Mouse (Mus musculus) liver, embryonic 14.5 days (tissue): ENCODE data around the gene Frmd4a. TPM values are rescaled to one million over a fixed set of nuclear protein-coding genes. Genes with fewer than 3 reads are reported as not detected.

Experiments used
- ATAC-seq: fragments of 200-750 bp; cut with Nextera tagmentation; 2 replicates; pipeline ENCODE4 v1.8.0; 2017; ENCODE audit warnings: moderate number of reproducible peaks, mild to moderate bottlenecking, moderate library complexity; ENCODE audit not compliant: insufficient read depth
- DNase-seq, 3 experiments: peaks; one replicate each; pipeline ENCODE4 v3.0.0-alpha.2; 2012 to 2013; ENCODE audit warnings: low read depth in 3 of 3, low spot score in 3 of 3
- H3K27ac ChIP-seq: fragments of 300-500 bp; sonication (generic); 2 replicates; pipeline ENCODE4 v1.5.1; 2014; ENCODE audit warnings: moderate library complexity, mild to moderate bottlenecking, control low read depth, inconsistent platforms
- H3K27me3 ChIP-seq: fragments of 300-500 bp; sonication (generic); 2 replicates; pipeline ENCODE4 v1.6.1; 2014; ENCODE audit warnings: mild to moderate bottlenecking, low read length, moderate library complexity; ENCODE audit not compliant: control insufficient read depth, insufficient read depth
- H3K36me3 ChIP-seq: fragments of 300-500 bp; sonication (generic); replicated peaks from 2 replicates; pipeline ENCODE4 v1.6.1; 2014; ENCODE audit warnings: low read depth; ENCODE audit not compliant: control insufficient read depth, insufficient read depth
- H3K4me1 ChIP-seq, 2 experiments: fragments of 200-500 bp in 1 of 2; fragments of 300-500 bp in 1 of 2; sonication (generic) in 1 of 2; replicated peaks; 2 replicates each; pipeline ENCODE4 v1.6.1; 2012 to 2014; ENCODE audit warnings: antibody characterized with exemption in 1 of 2, inconsistent platforms in 1 of 2, low read length in 1 of 2; ENCODE audit not compliant: control insufficient read depth in 2 of 2, insufficient read depth in 2 of 2
- H3K4me2 ChIP-seq: fragments of 300-500 bp; sonication (generic); 2 replicates; pipeline ENCODE4 v1.6.1; 2014; ENCODE audit warnings: low read depth, mild to moderate bottlenecking, control low read depth, moderate library complexity
- H3K4me3 ChIP-seq, 2 experiments: fragments of 200-500 bp in 1 of 2; fragments of 300-500 bp in 1 of 2; sonication (generic) in 1 of 2; 2 replicates each; pipeline ENCODE4 v1.5.1; 2012 to 2014; ENCODE audit warnings: low read depth in 2 of 2, low read length in 2 of 2, mild to moderate bottlenecking in 2 of 2, control low read depth in 1 of 2, inconsistent platforms in 1 of 2, moderate library complexity in 1 of 2; ENCODE audit not compliant: insufficient read depth in 1 of 2
- H3K9ac ChIP-seq: fragments of 300-500 bp; sonication (generic); replicated peaks from 2 replicates; pipeline ENCODE4 v1.6.1; 2014; ENCODE audit warnings: mild to moderate bottlenecking, control low read depth, moderate library complexity
- H3K9me3 ChIP-seq: fragments of 300-500 bp; sonication (generic); 2 replicates; pipeline ENCODE4 v1.6.1; 2016; ENCODE audit warnings: low read length, mixed read lengths; ENCODE audit not compliant: control insufficient read depth
- CTCF ChIP-seq: IDR thresholded peaks from 2 replicates; pipeline ENCODE4 v1.5.1; 2016; ENCODE audit warnings: antibody characterized with exemption, low read depth, control low read depth
- EP300 ChIP-seq: IDR thresholded peaks from 2 replicates; pipeline ENCODE4 v1.6.1; 2016; ENCODE audit warnings: antibody characterized with exemption, low read depth
- WGBS: fragments of 180-500 bp; shearing (Covaris S2); extraction: QIAGEN DNeasy Blood & Tissue Kit; methylation state at CpG from one replicate; pipeline ENCODE4 v1.1.7; 2014; ENCODE audit not compliant: insufficient replicate concordance; 5-methylcytosine and 5-hydroxymethylcytosine counted together
- polyA plus RNA-seq, 2 experiments: library from polyadenylated mRNA; depleted of rRNA in 1 of 2; stranded (reverse) in 1 of 2; unstranded in 1 of 2; fragments of >200 nt; fragmentation: Nextera tagmentation in 1 of 2; extraction: Ambion mirVana in 1 of 2; gene quantifications; 2 replicates each; pipeline versions ENCODE4 v1.2.1 to v1.2.3; 2012 to 2014

The Frmd4a gene
- polyA plus RNA-seq, 2 experiments = 11.0 to 11.2 TPM

DNA sequence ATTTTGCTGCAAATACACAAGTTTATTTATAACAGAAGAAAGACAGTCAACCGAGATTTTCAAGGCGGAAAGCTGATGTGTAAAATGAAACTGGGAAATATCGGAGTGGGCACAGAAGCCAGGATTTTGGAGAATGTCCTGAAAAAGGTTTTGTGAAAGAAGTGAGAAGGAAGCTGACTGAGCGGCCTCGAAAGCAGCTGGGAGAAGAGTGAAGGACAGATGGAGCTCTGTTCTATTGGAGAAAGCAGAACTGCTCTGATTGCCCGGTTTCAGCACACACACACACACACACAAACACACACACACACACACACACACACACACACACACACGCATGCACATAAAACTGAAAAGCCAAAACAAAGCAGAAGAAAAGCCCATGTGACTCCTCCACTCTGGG, 249.9 kb downstream of the Frmd4a start:
- no peaks in the 10 kb centered on the region for H3K36me3 ChIP-seq
- H3K4me2 ChIP-seq = no peak overlapping the region
- H3K9me3 ChIP-seq = no peaks in the 10 kb centered on the region
- no peak overlapping the region for H3K4me3 ChIP-seq
- no peaks in the 10 kb centered on the region for H3K27me3 ChIP-seq
- TF ChIP-seq CTCF = no peak
- TF ChIP-seq EP300 = no peak
- DNase-seq (no peak), ATAC-seq (no peak)
- H3K9ac ChIP-seq = no peak overlapping the region
- H3K27ac ChIP-seq = no peak overlapping the region
- WGBS = 66% methylated on average over 7 of the region's 7 CpGs
- no peaks in the 10 kb centered on the region for H3K4me1 ChIP-seq

DNA sequence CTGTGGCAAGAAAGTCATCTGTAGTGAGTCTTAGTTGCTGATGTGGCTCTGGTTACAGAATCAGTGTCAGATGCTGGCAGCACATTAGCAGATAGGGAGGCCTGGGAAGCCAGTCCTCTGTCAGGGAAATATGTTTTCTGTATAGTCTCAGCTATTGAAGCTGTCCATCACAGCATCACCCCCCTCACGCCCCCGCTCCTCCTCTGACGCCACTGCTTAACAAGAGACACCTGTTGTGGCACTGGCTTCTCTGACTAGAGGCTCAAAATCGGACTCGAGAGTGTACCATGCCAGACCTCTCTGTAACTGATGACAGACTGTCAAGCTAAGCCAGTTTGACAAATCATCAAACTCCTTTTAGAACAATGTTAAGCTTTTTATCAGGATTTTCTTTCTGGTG, 265.3 kb downstream of the Frmd4a start:
- Histone ChIP-seq H3K27ac (no peak overlapping the region), H3K27me3 (no peaks in the 10 kb centered on the region), H3K4me2 (no peak overlapping the region), H3K36me3 (no peaks in the 10 kb centered on the region), H3K4me1 (no peaks in the 10 kb centered on the region), H3K4me3 (no peak overlapping the region), H3K9me3 (no peaks in the 10 kb centered on the region), H3K9ac (no peak overlapping the region)
- ATAC-seq (no peak), DNase-seq (no peak)
- WGBS = 54% methylated on average over 5 of the region's 5 CpGs
- TF ChIP-seq EP300 (no peak), CTCF (no peak)

DNA sequence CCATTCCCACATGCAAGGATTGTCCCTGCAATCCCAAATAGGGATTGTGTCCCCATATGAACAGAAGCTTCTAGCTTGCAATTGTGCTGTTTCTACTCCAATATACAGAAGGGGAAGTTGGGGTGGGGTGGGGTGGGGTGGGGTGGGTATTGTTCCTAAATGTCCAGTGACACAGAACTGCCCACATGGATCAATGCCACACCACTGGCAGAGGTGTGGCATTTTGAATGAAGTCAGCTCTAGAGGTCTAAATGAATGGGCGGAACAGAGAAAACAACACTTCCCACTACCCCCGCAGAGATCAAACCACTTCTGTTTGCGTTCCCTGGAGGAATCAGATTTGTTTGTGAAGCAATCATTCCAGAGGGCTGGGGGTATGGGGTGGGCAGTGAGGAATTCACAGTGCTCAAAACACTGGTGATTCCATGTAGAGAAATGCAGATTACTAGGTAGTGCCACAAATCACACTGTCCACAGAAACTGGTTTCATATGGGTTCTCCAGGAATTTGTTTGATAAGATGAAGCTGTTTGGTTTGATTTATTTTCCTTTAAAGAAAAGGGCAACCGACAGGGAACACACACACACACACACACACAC, 268.3 kb downstream of the Frmd4a start:
- ATAC-seq (no peak), DNase-seq (no peak)
- Histone ChIP-seq H3K27ac (no peak overlapping the region), H3K9me3 (no peaks in the 10 kb centered on the region), H3K27me3 (no peaks in the 10 kb centered on the region), H3K36me3 (no peaks in the 10 kb centered on the region), H3K4me2 (no peak overlapping the region), H3K9ac (no peak overlapping the region), H3K4me1 (no peaks in the 10 kb centered on the region), H3K4me3 (no peak overlapping the region)
- 33% methylated on average over 4 of the region's 4 CpGs for WGBS
- TF ChIP-seq CTCF (no peak), EP300 (no peak)

DNA sequence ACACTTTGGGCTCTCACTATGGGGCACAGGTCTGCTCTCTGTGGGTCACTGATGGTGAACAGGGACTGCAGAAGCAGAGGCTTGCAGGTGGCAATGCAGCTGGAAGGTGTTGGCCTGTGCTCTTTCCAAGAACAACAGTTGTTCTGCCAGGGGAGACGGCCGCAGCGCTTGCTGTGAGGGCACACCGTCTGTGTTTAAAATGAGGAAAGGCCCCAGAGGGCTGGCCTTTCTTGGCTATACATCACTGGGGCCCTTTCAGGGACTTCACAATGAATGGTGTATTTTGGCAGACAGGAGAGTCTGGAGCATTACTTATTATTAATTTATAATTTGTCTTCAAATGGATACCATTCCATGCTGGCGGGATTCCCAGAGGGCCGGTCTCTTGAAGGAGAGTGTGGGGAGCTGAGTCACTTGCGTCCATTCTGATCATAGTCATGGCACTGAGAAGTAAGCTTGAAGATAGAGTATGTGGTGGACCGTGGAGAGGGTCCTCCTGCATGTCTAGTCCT, 268.9 kb downstream of the Frmd4a start:
- DNase-seq (no peak), ATAC-seq (no peak)
- WGBS = 59% methylated on average over 8 of the region's 8 CpGs
- Histone ChIP-seq H3K4me3 (no peak overlapping the region), H3K4me2 (no peak overlapping the region), H3K27me3 (no peaks in the 10 kb centered on the region), H3K9me3 (no peaks in the 10 kb centered on the region), H3K4me1 (no peaks in the 10 kb centered on the region), H3K27ac (no peak overlapping the region), H3K9ac (no peak overlapping the region), H3K36me3 (no peaks in the 10 kb centered on the region)
- TF ChIP-seq CTCF = no peak
- no peak for TF ChIP-seq EP300

DNA sequence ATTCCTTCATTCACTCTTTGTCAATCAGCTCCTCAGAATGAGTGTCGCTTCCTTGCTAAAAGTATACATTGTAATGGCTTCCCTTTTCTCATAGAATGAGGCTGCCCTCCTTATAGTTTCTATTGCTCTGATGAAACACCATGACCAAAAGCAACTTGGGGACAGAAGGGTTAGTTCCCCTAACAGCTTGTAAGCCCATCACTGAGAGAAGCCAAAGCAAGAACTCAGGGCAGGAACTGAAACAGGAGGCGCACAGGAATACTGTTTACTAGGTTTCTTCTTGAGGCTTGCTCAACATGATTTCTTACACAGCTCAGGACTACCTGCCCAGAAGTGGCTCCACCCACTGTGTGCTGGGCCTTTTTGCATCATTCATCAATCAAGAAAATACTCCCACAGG, 273.0 kb downstream of the Frmd4a start:
- Histone ChIP-seq H3K27me3 (no peaks in the 10 kb centered on the region), H3K27ac (no peak overlapping the region), H3K4me1 (no peaks in the 10 kb centered on the region), H3K4me3 (no peak overlapping the region), H3K9me3 (no peaks in the 10 kb centered on the region), H3K36me3 (no peaks in the 10 kb centered on the region), H3K9ac (no peak overlapping the region), H3K4me2 (no peak overlapping the region)
- 59% methylated on average over 2 of the region's 2 CpGs for WGBS
- DNase-seq (no peak), ATAC-seq (no peak)
- TF ChIP-seq EP300 = no peak
- no peak for TF ChIP-seq CTCF
